Mouse (Mus musculus): ENCODE measurements around the gene Sdk1.

GRCm38 (mm10) chr5:141939000-141939399, 697.7 kb downstream of the Sdk1 start:
- TF ChIP-seq CTCF (IDR thresholded peaks at IDR 0.05; ENCODE audit: control insufficient read depth, insufficient read depth, insufficient replicate concordance, low read depth, low read length), result no peak
- TF ChIP-seq POLR2A (IDR thresholded peaks at IDR 0.05; ENCODE audit: control insufficient read depth, low read depth, low read length), result no peak

Measured in testis, adult 2 months (tissue).